Mouse (Mus musculus) retina, embryonic 14.5 days (tissue): ENCODE data around the gene Dok4.
"Not testable (repeated sequence)": the region's sequence is repeated elsewhere in the genome, so short reads cannot be mapped to it uniquely, and the experiment has no call there.

Experiments used
- DNase-seq: peaks from one replicate; pipeline ENCODE4 v3.0.0-alpha.2; 2015; ENCODE audit warnings: low spot score

Gene Dok4

DNA sequence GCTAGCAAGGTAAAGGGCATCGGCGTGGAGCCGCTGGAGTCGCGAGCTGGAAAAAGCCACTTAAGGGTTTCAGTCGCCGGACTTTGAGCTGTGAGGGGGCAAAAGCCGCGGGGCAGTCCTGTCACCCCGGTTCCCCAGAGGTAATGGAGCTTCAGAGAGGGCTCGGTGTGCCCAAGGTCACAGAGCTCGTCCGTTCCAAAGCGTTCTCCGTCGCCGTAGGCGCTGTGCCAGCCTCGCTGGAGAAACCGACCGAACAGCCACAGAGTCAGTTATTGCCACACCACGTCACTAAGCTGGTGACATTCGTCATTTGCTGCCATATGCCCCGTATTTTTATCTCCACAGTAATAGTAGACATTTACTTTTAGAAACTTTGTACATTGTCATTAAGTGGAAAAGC lies 37.5 kb downstream of the Dok4 start:
- no peak for DNase-seq

DNA sequence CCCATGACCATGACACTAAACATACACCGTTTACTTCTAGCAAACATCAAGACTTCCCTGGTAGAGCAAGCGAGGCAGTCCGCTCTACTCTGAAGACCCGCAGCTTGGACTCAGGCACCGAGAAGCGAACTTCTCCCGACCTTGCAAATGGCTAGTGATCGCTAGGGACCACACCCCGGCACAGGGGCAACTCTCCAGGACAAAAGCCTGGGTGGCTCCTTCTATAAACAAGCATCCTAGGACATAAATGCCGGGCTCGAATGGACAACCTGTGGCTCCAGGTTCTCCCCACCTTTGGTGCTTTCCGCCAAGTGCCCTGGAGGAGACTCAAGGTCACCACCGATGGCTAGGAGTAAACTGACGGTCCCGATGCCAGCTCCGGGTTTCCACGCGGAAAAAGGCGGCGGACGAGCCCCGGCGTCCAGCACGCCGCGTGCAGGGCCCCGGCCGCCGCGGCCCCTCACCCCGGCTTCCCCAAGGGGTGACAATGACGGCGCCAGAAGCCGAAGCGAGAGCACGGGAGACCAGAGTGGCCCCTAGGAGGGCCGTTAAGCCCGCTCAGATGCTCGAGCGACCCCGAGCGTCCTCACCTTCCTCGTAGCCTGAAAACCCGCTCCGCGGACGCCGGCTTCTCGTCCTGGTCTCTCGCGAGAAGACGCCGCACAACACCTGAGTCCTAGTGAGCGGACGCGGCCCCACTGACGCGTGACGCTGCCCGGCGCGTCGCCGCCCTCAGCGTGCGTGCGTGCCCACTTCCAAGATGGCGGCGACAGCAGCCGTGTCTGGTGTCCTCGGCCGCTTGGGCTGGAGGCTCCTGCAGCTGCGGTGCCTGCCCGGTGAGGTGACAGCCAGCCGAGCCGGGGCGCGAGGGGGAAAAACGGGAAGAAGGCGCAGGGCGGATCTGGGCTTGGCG lies 38.2 kb downstream of the Dok4 start, which contains the start of the genes Coq9 and Ciapin1:
Gene Coq9, plus strand, starts transcription at position 660 of the 913 bp plus-strand sequence.
Gene Ciapin1, minus strand, starts transcription at position 697 of the 913 bp plus-strand sequence.
- DNase-seq = peak; percentile 96

- DNase-seq = no peak
These were observed 39.5 kb downstream of the Dok4 start for GRCm38 (mm10) chr8:94836456-94837240.

DNA sequence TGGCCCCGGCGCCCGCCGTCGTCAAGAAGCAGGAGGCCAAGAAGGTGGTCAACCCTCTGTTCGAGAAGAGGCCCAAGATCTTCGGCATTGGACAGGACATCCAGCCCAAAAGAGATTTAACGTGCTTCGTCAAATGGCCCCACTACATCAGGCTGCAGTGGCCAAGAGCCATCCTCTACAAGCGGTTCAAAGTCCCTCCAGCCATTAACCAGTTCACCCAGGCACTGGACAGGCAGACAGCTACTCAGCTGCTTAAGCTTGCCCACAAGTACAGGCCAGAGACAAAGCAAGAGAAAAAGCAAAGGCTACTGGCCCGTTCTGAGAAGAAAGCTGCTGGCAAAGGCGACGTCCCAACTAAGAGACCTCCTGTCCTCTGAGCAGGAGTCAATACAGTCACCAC lies 40.4 kb downstream of the Dok4 start:
- DNase-seq = not testable (repeated sequence)

DNA sequence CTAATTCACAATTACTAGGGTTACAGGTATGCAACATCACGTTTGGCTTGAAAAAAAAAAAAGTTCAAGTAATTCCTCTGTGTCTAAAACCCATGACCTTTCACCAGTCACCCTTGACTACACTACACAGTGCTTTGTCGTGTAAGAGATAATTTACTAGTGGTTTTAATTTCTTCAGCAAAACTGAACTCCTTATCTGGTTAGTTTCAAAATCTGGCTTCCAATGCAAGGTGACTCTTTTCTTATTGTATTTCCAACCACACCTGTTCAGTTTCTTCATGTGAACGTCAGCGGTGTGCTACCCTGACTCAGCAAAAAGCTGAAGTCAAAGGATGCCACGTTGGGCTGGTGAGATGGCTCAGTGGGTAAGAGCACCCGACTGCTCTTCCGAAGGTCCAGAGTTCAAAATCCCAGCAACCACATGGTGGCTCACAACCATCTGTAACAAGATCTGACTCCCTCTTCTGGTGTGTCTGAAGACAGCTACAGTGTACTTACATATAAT lies 42.2 kb downstream of the Dok4 start:
- not testable (repeated sequence) for DNase-seq

GRCm38 (mm10) chr8:94828284-94828683 lies 47.8 kb downstream of the Dok4 start:
- no peak for DNase-seq

DNA sequence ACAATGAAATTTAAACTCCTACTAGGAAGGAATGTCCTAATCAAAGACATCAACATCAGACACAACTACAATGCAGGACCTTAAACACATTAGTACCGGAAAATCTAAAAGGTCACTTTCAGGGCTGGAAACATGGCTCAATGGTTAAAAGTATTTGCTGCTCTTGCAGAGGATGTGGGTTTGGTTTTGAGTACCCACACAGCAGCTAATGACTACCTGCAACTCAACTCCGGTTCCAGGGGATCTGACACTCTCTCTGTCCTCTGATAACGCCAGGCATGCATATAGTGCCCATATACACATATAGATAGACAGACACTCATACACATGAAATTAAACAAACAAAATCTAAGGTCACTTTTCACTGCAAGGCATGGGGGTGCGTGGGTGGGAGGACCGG lies 49.9 kb downstream of the Dok4 start:
- DNase-seq = no peak

GRCm38 (mm10) chr8:94825170-94825569 lies 51.0 kb downstream of the Dok4 start:
- no peak for DNase-seq

- DNase-seq = peak; percentile 79
These were observed 53.2 kb downstream of the Dok4 start for GRCm38 (mm10) chr8:94822637-94823560.

DNA sequence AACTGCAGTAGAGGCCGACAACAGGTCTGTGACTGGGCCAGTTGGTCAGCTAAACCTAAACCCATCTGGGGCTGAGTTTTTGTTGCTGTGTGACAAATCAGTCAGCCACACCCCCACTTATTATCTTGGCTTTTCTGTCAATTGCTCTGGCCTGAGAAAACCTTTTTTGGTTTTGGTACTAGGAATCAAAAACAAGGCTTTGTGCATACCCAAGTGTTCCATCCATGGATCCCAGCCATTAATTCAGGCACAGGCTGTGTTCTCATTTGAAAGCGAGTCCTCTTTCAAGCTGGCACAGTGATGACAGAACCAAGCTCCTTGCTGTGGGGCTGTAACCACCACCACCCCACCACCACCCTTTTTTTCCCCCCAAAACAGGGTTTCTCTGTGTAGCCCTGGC lies 54.7 kb downstream of the Dok4 start:
- DNase-seq = no peak

DNA sequence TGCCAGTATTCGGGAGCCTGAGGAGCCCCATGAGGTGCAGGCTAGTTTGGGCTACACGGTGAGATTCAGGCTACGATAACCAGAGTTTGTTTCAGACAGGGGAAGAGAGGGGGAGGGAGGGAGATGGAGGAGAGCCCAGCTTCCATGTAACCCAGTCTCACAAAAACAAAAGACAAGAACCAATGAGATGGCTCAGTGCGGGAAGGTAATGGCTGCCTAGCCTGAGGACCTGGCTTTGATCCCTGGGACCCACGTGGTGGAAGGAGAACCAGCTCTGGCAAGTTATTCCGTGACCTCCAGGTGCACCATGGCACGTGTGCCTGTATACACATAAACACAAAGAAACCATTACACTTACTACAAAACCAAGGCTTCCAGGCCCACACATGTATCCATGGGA lies 55.6 kb downstream of the Dok4 start:
- DNase-seq = no peak

DNA sequence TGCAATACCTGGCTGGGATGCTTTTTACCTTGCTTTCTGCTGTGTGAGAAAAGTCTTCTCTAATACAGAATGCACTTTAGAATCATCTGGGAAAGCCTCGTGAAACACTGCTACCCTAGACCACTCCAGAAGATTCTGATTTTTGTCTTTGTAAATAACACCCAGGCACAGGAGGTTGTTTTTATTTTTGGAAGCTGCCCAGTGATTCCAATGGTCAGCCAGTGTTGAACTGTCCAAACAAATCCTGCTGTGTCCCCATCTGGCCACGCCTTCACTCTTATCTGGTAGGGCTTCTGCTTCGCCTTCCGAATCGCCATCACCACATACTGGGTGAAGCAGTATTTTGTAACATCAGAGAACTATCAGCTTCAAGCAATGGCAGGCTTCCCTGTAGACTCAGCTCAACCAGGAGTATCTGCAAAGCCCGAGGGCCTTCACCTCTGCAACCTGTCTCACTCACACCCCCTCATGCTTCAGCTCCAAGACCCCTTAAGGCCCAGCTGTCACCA lies 56.4 kb downstream of the Dok4 start:
- DNase-seq = no peak

- DNase-seq = no peak
These were observed 58.2 kb downstream of the Dok4 start for GRCm38 (mm10) chr8:94817933-94818332.

DNA sequence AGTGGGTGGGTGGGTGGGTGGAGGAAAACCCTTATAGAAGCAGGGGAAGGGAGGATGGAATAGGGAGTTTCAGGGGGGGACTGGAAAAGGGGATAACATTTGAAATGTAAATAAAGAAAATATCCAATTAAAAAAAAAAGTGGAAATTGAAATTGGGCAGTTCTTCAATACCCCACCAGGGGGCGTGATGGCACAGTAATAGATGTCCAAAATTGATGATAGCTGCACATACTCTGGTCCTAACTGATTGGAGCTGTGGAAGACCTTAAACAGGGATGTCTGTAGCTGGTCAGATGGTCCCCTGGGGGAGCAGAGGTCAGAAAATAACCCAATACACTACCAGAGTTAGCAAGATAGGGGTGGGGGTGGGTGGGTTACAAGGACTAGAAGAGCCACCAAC lies 61.6 kb downstream of the Dok4 start:
- DNase-seq = peak; percentile 75
